Mouse (Mus musculus) adrenal gland, adult 18-20 months (tissue): ENCODE measurements around the gene Polr2c. TPM values are rescaled to one million over a fixed set of nuclear protein-coding genes. Genes with fewer than 3 reads are reported as not detected.

Source experiments
- DNase-seq, 2 experiments: peaks; one replicate each; pipeline ENCODE4 v3.0.0; 2021 to 2022; ENCODE audit warnings: low spot score in 2 of 2
- total RNA-seq, 2 experiments: library from RNA; stranded (reverse); gene quantifications; 1 replicate in 1 of 2; 2 replicates in 1 of 2; pipeline ENCODE4 v1.2.3; 2021

Polr2c gene
- total RNA-seq, 2 experiments from 2014 or later = 61.9 to 65.1 TPM

GRCm38 (mm10) chr8:94875871-94876150 is 18.6 kb downstream of the Polr2c start:
- DNase-seq = no peak

- peak; percentile 96 to 99 for DNase-seq
Observed at GRCm38 (mm10) chr8:94876197-94876730, 19.0 kb downstream of the Polr2c start, which contains the start of gene Dok4. Gene Dok4, minus strand, starts transcription at chr8:94876330.

- DNase-seq = no peak
Observed at GRCm38 (mm10) chr8:94876820-94877219, 19.6 kb downstream of the Polr2c start.

- no peak for DNase-seq
Observed at GRCm38 (mm10) chr8:94880742-94881141, 23.5 kb downstream of the Polr2c start.

- no peak for DNase-seq
Observed at GRCm38 (mm10) chr8:94888383-94889036, 31.3 kb downstream of the Polr2c start.

- no peak for DNase-seq
Observed at GRCm38 (mm10) chr8:94892917-94893316, 35.7 kb downstream of the Polr2c start.

- no peak for DNase-seq
Observed at GRCm38 (mm10) chr8:94899262-94899661, 42.0 kb downstream of the Polr2c start.

- DNase-seq = no peak
Observed at GRCm38 (mm10) chr8:94900617-94901016, 43.4 kb downstream of the Polr2c start.

- no peak for DNase-seq
Observed at GRCm38 (mm10) chr8:94901031-94901430, 43.8 kb downstream of the Polr2c start.

- DNase-seq = no peak
Observed at GRCm38 (mm10) chr8:94903709-94904108, 46.5 kb downstream of the Polr2c start.

- DNase-seq = peak; percentile 80
Observed at GRCm38 (mm10) chr8:94904450-94905175, 47.4 kb downstream of the Polr2c start.

- no peak for DNase-seq
Observed at GRCm38 (mm10) chr8:94907591-94908300, 50.5 kb downstream of the Polr2c start.

GRCm38 (mm10) chr8:94908847-94909246 is 51.6 kb downstream of the Polr2c start:
- DNase-seq = peak; percentile 87 to 88

- DNase-seq = peak; percentile 70 to 76
Observed at GRCm38 (mm10) chr8:94913061-94913660, 55.9 kb downstream of the Polr2c start.

- DNase-seq = no peak
Observed at GRCm38 (mm10) chr8:94914256-94914655, 57.0 kb downstream of the Polr2c start.

GRCm38 (mm10) chr8:94914701-94915101 is 57.5 kb downstream of the Polr2c start:
- no peak for DNase-seq

- DNase-seq = no peak
Observed at GRCm38 (mm10) chr8:94916311-94916959, 59.2 kb downstream of the Polr2c start.

- DNase-seq = no peak
Observed at GRCm38 (mm10) chr8:94916960-94917324, 59.7 kb downstream of the Polr2c start.

- DNase-seq = peak; percentile 88 to 89
Observed at GRCm38 (mm10) chr8:94917352-94917751, 60.1 kb downstream of the Polr2c start.

GRCm38 (mm10) chr8:94917851-94918495 is 60.7 kb downstream of the Polr2c start, which contains the start of gene Ccdc102a:
Gene Ccdc102a, minus strand, starts transcription at chr8:94918098.
- peak; percentile 61 to 64 for DNase-seq
